Mouse (Mus musculus) hindbrain, embryonic 11.5 days (tissue): ENCODE measurements around the gene Hykk. TPM values are rescaled to one million over a fixed set of nuclear protein-coding genes. Genes with fewer than 3 reads are reported as not detected.
A peak's percentile ranks its signal among the peaks of the same experiment; 100 is the strongest.

Experiments
- ATAC-seq: fragments of 200-750 bp; cut with Nextera tagmentation; 2 replicates; pipeline ENCODE4 v1.8.0; 2017; ENCODE audit warnings: mild to moderate bottlenecking, moderate TSS enrichment, moderate library complexity; ENCODE audit not compliant: low FRiP score
- DNase-seq: peaks from one replicate; pipeline ENCODE4 v3.0.0-alpha.2; 2015; ENCODE audit warnings: low spot score
- H3K27ac ChIP-seq: fragments of 300-500 bp; sonication (generic); 2 replicates; pipeline ENCODE4 v1.5.1; 2014; ENCODE audit warnings: mild to moderate bottlenecking, low read depth, low read length
- H3K27me3 ChIP-seq: fragments of 300-500 bp; sonication (generic); 2 replicates; pipeline ENCODE4 v1.6.1; 2014; ENCODE audit warnings: mild to moderate bottlenecking, low read length, moderate library complexity, mixed read lengths; ENCODE audit not compliant: control insufficient read depth, insufficient read depth
- H3K36me3 ChIP-seq: fragments of 300-500 bp; sonication (generic); 2 replicates; pipeline ENCODE4 v1.6.1; 2014; ENCODE audit warnings: mild to moderate bottlenecking, low read length, moderate library complexity, mixed read lengths; ENCODE audit not compliant: control insufficient read depth, insufficient read depth
- H3K4me1 ChIP-seq: fragments of 300-500 bp; sonication (generic); replicated peaks from 2 replicates; pipeline ENCODE4 v1.6.1; 2014; ENCODE audit warnings: low read length, mixed read lengths; ENCODE audit not compliant: control insufficient read depth, insufficient read depth
- H3K4me2 ChIP-seq: fragments of 300-500 bp; sonication (generic); replicated peaks from 2 replicates; pipeline ENCODE4 v1.6.1; 2014; ENCODE audit warnings: mild to moderate bottlenecking, low read depth, low read length
- H3K4me3 ChIP-seq: fragments of 300-500 bp; sonication (generic); 2 replicates; pipeline ENCODE4 v1.5.1; 2014; ENCODE audit warnings: low read depth, low read length
- H3K9ac ChIP-seq: fragments of 300-500 bp; sonication (generic); 2 replicates; pipeline ENCODE4 v1.6.1; 2014; ENCODE audit warnings: low read depth, low read length
- H3K9me3 ChIP-seq: fragments of 300-500 bp; sonication (generic); 2 replicates; pipeline ENCODE4 v1.6.1; 2016; ENCODE audit warnings: low read length; ENCODE audit not compliant: control insufficient read depth
- WGBS: fragments of 180-500 bp; shearing (Covaris S2); extraction: QIAGEN DNeasy Blood & Tissue Kit; methylation state at CpG from one replicate; pipeline ENCODE4 v1.1.7; 2014; 5-methylcytosine and 5-hydroxymethylcytosine counted together
- polyA plus RNA-seq: library from polyadenylated mRNA; unstranded; fragments of >200 nt; fragmentation: Nextera tagmentation; extraction: Ambion mirVana; gene quantifications from 2 replicates; pipeline ENCODE4 v1.2.1, GENCODE M21; 2014

The Hykk gene
- polyA plus RNA-seq, 1 experiment from 2014 or later: 5.6 TPM

- Histone ChIP-seq H3K27ac (peak within 1 kb of the TSS; percentile 93), H3K27me3 (no peaks in the 10 kb centered on the region), H3K4me2 (peak within 1 kb of the TSS; percentile 74), H3K9me3 (no peaks in the 10 kb centered on the region), H3K9ac (peak within 1 kb of the TSS; percentile 76), H3K36me3 (no peaks in the 10 kb centered on the region), H3K4me3 (peak within 1 kb of the TSS; percentile 81), H3K4me1 (no peaks in the 10 kb centered on the region; the same call in 1 of the 2 replicates)
- peak; percentile 100 for ATAC-seq
- peak; percentile 95 for DNase-seq
- 0% methylated on average over 58 of the region's 65 CpGs for WGBS
These were observed 33.7 kb downstream of the Hykk start, which contains the start of the genes Psma4 and AY074887 for GRCm38 (mm10) chr9:54950575-54951321. Psma4 (plus strand) TSS chr9:54950790. AY074887 (minus strand) TSS chr9:54950998.

DNA sequence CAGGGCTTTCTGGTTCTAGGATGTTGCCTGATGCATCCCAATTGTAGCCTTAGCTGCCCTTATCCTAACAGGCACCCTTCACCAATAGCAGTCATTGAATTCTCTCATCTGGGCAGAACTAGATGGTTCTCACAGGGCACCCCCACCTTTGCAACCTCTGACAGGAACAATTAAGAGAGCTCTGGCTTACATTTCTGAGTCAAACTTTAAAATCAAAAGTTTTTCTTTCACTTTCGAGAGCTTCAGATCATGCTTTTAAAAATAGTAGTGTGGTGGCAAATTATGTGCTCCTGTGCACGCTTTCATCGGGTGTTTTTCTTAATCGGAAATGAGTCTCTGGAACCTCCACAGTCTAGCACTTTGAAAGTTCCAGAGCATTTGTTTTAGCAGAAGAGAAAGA is 44.0 kb downstream of the Hykk start:
- Histone ChIP-seq H3K27me3 (no peaks in the 10 kb centered on the region), H3K4me2 (no peak overlapping the region), H3K9me3 (no peaks in the 10 kb centered on the region), H3K4me1 (no peaks in the 10 kb centered on the region), H3K4me3 (no peak overlapping the region), H3K36me3 (0 out of 2 replicates have a peak, but pooled peaks cover 2% of the 10 kb centered on the region), H3K9ac (no peak overlapping the region), H3K27ac (no peak overlapping the region)
- ATAC-seq (no peak), DNase-seq (no peak)
- 96% methylated on average over 4 of the region's 4 CpGs for WGBS

DNA sequence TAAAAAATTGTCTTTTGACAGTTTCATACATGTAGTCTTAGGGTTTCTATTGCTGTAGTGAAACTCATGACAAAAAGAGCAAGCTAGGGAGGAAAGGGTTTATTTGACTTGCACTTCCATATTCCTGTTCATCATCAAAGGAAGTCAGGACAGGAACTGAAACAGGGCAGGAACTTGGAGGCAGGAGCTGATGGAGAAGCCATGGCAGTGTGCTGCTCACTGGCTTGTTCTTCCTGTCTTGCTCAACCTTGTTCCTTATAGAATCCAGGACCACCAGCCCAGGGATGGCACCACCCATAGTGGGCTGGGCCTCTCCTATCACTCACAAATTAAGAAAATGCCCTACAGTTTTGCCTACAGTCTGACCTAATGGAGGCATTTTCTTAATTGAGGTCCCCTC is 46.6 kb downstream of the Hykk start:
- H3K27me3 ChIP-seq: no peaks in the 10 kb centered on the region
- no peak for ATAC-seq

GRCm38 (mm10) chr9:54969972-54970637 is 53.0 kb downstream of the Hykk start:
- Histone ChIP-seq H3K36me3 (no peaks in the 10 kb centered on the region), H3K27ac (no peak overlapping the region), H3K27me3 (no peaks in the 10 kb centered on the region), H3K9me3 (no peaks in the 10 kb centered on the region), H3K4me1 (no peaks in the 10 kb centered on the region), H3K9ac (no peak overlapping the region), H3K4me3 (no peak overlapping the region), H3K4me2 (no peak overlapping the region)
- DNase-seq (no peak), ATAC-seq (no peak)
- 62% methylated on average over 8 of the region's 8 CpGs for WGBS

More for the DNA sequence above, 46.6 kb downstream of the Hykk start:
- no peak for DNase-seq
- Histone ChIP-seq H3K4me2 (no peak overlapping the region), H3K9me3 (no peaks in the 10 kb centered on the region), H3K4me3 (no peak overlapping the region), H3K9ac (no peak overlapping the region), H3K4me1 (no peaks in the 10 kb centered on the region), H3K27ac (no peak overlapping the region), H3K36me3 (0 out of 2 replicates have a peak, but pooled peaks cover 2% of the 10 kb centered on the region)

- peak within 1 kb of the TSS; percentile 54 for H3K4me3 ChIP-seq
- 60% methylated on average over 8 of the region's 8 CpGs for whole genome bisulfite sequencing
- ATAC-seq: 0 out of 2 replicates have a peak, but pooled peaks have one; percentile 34
- no peaks in the 10 kb centered on the region for H3K36me3 ChIP-seq
- 0 out of 2 replicates have a peak within 1 kb of the TSS, but pooled peaks have one; percentile 17 for H3K27ac ChIP-seq
- no peaks in the 10 kb centered on the region for H3K4me1 ChIP-seq
- peak within 1 kb of the TSS; percentile 58; the same call in 1 of the 2 replicates for H3K9ac ChIP-seq
- H3K4me2 ChIP-seq: peak within 1 kb of the TSS; percentile 81
- H3K9me3 ChIP-seq: no peaks in the 10 kb centered on the region
- H3K27me3 ChIP-seq: peaks cover 13% of the 10 kb centered on the region
- DNase-seq: peak; percentile 23
These were observed 63.6 kb downstream of the Hykk start, which contains the start of gene Chrna5 for GRCm38 (mm10) chr9:54980674-54981073. Chrna5 (plus strand) TSS chr9:54980880.

- 0 out of 2 replicates have a peak overlapping the region, but pooled peaks have one; percentile 17 for H3K27ac ChIP-seq
- ATAC-seq (peak; percentile 89), DNase-seq (peak; percentile 85)
- peak overlapping the region; percentile 81 for H3K4me2 ChIP-seq
- peaks cover 13% of the 10 kb centered on the region for H3K27me3 ChIP-seq
- H3K9me3 ChIP-seq: no peaks in the 10 kb centered on the region
- WGBS: 0% methylated on average over 62 of the region's 85 CpGs
- no peaks in the 10 kb centered on the region for H3K4me1 ChIP-seq
- no peaks in the 10 kb centered on the region for H3K36me3 ChIP-seq
- H3K4me3 ChIP-seq: peak overlapping the region; percentile 54
- peak overlapping the region; percentile 58; the same call in 1 of the 2 replicates for H3K9ac ChIP-seq
These were observed 64.5 kb downstream of the Hykk start for GRCm38 (mm10) chr9:54981291-54982191.

- peaks cover 13% of the 10 kb centered on the region for H3K27me3 ChIP-seq
- no peaks in the 10 kb centered on the region for H3K9me3 ChIP-seq
- no peaks in the 10 kb centered on the region for H3K4me1 ChIP-seq
- WGBS: 5% methylated on average over 7 of the region's 7 CpGs
- H3K4me3 ChIP-seq: peak overlapping the region; percentile 54
- H3K4me2 ChIP-seq: peak overlapping the region; percentile 81
- no peaks in the 10 kb centered on the region for H3K36me3 ChIP-seq
- H3K9ac ChIP-seq: 0 out of 2 replicates have a peak overlapping the region, but pooled peaks have one; percentile 3
- H3K27ac ChIP-seq: no peak overlapping the region
- DNase-seq: peak; percentile 39
- no peak for ATAC-seq
These were observed 65.3 kb downstream of the Hykk start for GRCm38 (mm10) chr9:54982401-54982800.

DNA sequence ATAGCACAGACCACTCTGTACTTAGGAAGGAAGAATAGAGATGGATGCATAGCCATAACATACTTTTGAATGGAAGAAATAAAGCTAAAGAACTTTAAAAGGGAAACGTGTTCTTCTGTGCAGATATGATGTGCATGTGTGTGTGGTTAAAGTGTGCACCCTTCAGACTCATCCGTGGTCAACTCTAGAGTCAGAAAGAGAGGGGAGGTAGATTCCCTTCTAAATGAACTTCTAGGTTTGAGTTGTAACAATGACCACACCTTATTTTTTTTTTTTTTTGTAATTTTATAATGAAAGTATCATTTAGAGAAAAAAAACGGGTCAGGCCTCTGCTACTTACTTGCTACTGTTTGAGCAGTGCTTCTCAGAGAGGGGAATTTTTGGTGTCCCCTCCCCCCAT is 73.3 kb downstream of the Hykk start:
- Histone ChIP-seq H3K9me3 (no peaks in the 10 kb centered on the region), H3K27me3 (no peaks in the 10 kb centered on the region), H3K27ac (no peak overlapping the region), H3K4me3 (no peak overlapping the region), H3K4me2 (no peak overlapping the region), H3K36me3 (no peaks in the 10 kb centered on the region), H3K9ac (no peak overlapping the region), H3K4me1 (no peaks in the 10 kb centered on the region)
- ATAC-seq (no peak), DNase-seq (no peak)
- WGBS: 86% methylated on average over 3 of the region's 3 CpGs
